Mouse (Mus musculus): ENCODE measurements at regions not wholly inside any gene's neighbourhood (a gene's known extent, or its start where the extent isn't known, plus 50 kb on each side); places are given as distances from the start of the nearest gene placed in this dataset.

DNA sequence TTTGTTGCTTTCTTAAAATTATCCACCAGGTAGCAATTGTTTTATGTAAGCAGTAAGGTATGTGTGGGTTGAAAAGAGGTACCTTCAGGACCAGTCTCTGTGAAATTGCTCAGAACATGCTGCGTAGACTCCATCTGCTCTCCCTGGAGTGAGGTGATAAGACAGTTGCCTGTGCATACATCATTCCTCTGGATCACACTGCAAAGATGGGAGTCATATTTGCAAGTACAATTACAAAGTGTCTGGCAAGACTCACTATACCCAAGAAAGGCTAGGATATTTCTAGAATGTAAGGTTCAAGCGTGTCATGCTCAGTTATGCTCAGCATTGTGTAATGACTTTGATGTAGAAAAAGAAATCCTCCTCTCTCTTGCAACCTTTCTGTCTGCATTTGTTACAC, 1283.5 kb upstream of the Slc10a2 start:
- H3K4me1 ChIP-seq (replicated peaks) = no peaks in the 10 kb centered on the region

GRCm38 (mm10) chr8:6374712-6375111, 1269.6 kb upstream of the Slc10a2 start:
- WGBS = 60% methylated on average over 3 of the region's 3 CpGs
- ATAC-seq (ENCODE audit: low FRiP score) = no peak
- no peaks in the 10 kb centered on the region for H3K36me3 ChIP-seq
- H3K4me2 ChIP-seq = no peak overlapping the region
- H3K4me1 ChIP-seq (replicated peaks) = no peaks in the 10 kb centered on the region
- no peaks in the 10 kb centered on the region for H3K9me3 ChIP-seq
- no peak overlapping the region for H3K9ac ChIP-seq
- H3K27me3 ChIP-seq = no peaks in the 10 kb centered on the region
- no peak overlapping the region for H3K4me3 ChIP-seq
- H3K27ac ChIP-seq = no peak overlapping the region

More for the DNA sequence above, 1283.5 kb upstream of the Slc10a2 start:
- no peak for ATAC-seq (ENCODE audit: low FRiP score)
- H3K9ac ChIP-seq = no peak overlapping the region
- H3K27ac ChIP-seq = no peak overlapping the region
- WGBS = 76% methylated on average over 2 of the region's 2 CpGs
- H3K27me3 ChIP-seq = no peaks in the 10 kb centered on the region
- H3K4me3 ChIP-seq = no peak overlapping the region
- H3K4me2 ChIP-seq = no peak overlapping the region
- no peaks in the 10 kb centered on the region for H3K36me3 ChIP-seq
- H3K9me3 ChIP-seq = no peaks in the 10 kb centered on the region

DNA sequence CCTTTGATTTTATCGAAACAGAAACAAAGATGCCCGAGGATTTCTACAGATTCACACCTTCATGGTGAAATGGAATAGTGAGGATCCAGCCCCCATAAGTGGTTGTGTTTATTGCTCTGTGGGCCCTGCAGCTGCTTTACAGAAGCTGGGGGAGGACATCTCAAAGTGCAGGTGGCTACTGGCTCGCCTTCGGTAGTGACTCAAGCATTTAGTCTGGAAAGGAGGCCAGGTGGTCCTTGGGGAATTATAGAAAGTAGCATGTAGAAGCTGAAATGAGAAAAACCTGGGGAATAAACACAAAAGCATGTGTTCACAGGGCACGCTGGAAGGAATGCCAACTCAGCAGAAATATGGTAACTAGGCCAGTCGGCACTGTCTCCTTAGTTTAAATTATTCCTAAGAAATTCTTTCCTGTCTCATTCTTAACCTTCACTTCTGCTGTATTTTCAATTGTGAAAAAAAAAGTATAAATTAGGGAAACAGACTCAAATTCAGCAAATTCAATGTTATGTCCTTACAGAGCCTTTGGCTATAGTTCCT, 1256.3 kb upstream of the Slc10a2 start:
- Histone ChIP-seq H3K4me1 (replicated peaks) (no peaks in the 10 kb centered on the region), H3K36me3 (no peaks in the 10 kb centered on the region), H3K27me3 (no peaks in the 10 kb centered on the region), H3K9ac (no peak overlapping the region), H3K9me3 (no peaks in the 10 kb centered on the region), H3K4me3 (no peak overlapping the region), H3K27ac (no peak overlapping the region), H3K4me2 (no peak overlapping the region)
- ATAC-seq (ENCODE audit: low FRiP score) = no peak
- WGBS = 84% methylated on average over 6 of the region's 6 CpGs

- Histone ChIP-seq H3K27me3 (no peaks in the 10 kb centered on the region), H3K36me3 (no peaks in the 10 kb centered on the region), H3K4me2 (no peak overlapping the region), H3K27ac (no peak overlapping the region), H3K4me3 (no peak overlapping the region), H3K4me1 (replicated peaks) (no peaks in the 10 kb centered on the region), H3K9ac (no peak overlapping the region), H3K9me3 (no peaks in the 10 kb centered on the region)
- WGBS = 38% methylated on average over 2 of the region's 2 CpGs
- no peak for ATAC-seq (ENCODE audit: low FRiP score)
These were observed 1252.7 kb upstream of the Slc10a2 start for GRCm38 (mm10) chr8:6357866-6358265.

GRCm38 (mm10) chr8:6350460-6350859, 1245.3 kb upstream of the Slc10a2 start:
- Histone ChIP-seq H3K36me3 (no peaks in the 10 kb centered on the region), H3K4me1 (replicated peaks) (no peaks in the 10 kb centered on the region), H3K27ac (no peak overlapping the region), H3K4me3 (no peak overlapping the region), H3K27me3 (no peaks in the 10 kb centered on the region), H3K4me2 (no peak overlapping the region), H3K9me3 (no peaks in the 10 kb centered on the region), H3K9ac (no peak overlapping the region)
- 81% methylated on average over 1 of the region's 1 CpGs for WGBS
- ATAC-seq (ENCODE audit: low FRiP score) = no peak

DNA sequence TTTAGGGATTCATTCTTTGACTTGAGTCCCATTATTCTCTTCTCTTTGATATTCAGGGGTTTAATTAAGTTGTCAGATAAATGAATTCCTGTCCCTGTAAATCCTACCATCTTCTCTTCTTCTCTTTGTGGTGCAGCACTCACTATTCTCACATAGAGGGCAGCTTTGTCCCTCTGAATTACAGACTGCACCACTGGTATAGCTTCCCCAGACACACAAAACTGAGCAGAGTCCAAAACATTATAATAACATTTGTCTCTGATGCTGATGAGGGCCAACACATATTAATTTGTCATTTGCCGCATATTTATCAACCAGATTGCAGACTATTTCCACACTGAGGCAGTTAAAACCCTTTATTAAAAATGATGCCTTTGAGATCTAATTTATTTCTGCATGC, 1244.9 kb upstream of the Slc10a2 start:
- H3K27ac ChIP-seq = no peak overlapping the region
- 71% methylated on average over 1 of the region's 1 CpGs for WGBS
- H3K36me3 ChIP-seq = no peaks in the 10 kb centered on the region
- peak; percentile 84 for ATAC-seq (ENCODE audit: low FRiP score)
- H3K9me3 ChIP-seq = no peaks in the 10 kb centered on the region
- no peak overlapping the region for H3K9ac ChIP-seq
- no peaks in the 10 kb centered on the region for H3K27me3 ChIP-seq
- no peak overlapping the region for H3K4me2 ChIP-seq
- no peaks in the 10 kb centered on the region for H3K4me1 ChIP-seq (replicated peaks)
- no peak overlapping the region for H3K4me3 ChIP-seq

- 70% methylated on average over 1 of the region's 1 CpGs for WGBS
- no peaks in the 10 kb centered on the region for H3K9me3 ChIP-seq
- no peaks in the 10 kb centered on the region for H3K36me3 ChIP-seq
- ATAC-seq (ENCODE audit: low FRiP score) = no peak
- no peaks in the 10 kb centered on the region for H3K4me1 ChIP-seq (replicated peaks)
- no peak overlapping the region for H3K9ac ChIP-seq
- H3K27ac ChIP-seq = no peak overlapping the region
- H3K27me3 ChIP-seq = no peaks in the 10 kb centered on the region
- H3K4me3 ChIP-seq = no peak overlapping the region
- no peak overlapping the region for H3K4me2 ChIP-seq
These were observed 1240.6 kb upstream of the Slc10a2 start for GRCm38 (mm10) chr8:6345704-6346103.

DNA sequence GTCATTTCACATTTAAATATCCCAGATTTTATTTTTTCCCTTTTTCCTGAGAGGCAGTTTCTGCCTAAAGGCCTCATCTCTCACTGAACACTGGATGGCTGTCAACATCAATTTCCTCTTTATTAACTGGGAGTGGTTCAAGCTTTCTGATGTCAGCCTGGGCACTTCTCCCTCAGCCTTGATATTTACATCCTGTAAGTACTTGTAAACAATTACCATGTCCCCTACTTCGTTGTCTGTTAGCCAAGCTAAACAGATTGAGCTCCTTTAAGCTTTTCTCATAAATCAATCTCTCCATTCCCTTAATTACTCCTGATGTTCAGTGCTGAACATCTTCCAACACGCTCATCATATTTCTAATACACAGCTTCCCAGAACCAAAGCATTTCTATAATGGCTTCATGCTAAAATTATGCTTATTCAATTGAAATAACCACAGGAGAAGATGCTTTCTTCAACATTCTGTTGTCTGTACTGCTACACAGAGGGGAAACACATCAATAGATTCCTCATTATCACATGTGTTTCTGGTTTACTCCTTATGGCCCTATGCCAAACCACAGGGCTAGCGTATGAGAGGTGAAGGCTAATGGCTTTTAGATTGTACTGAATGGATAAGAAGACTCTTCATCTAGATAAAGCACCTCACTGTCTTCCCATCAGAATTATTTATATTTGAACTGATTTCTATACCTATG, 1235.2 kb upstream of the Slc10a2 start:
- peak; percentile 39; the same call in 1 of the 2 replicates for ATAC-seq (ENCODE audit: low FRiP score)
- Histone ChIP-seq H3K27ac (no peak overlapping the region), H3K4me1 (replicated peaks) (no peaks in the 10 kb centered on the region), H3K27me3 (no peaks in the 10 kb centered on the region), H3K4me2 (no peak overlapping the region), H3K36me3 (no peaks in the 10 kb centered on the region), H3K4me3 (no peak overlapping the region), H3K9me3 (no peaks in the 10 kb centered on the region), H3K9ac (no peak overlapping the region)
- WGBS = 37% methylated on average over 3 of the region's 3 CpGs

- Histone ChIP-seq H3K36me3 (no peaks in the 10 kb centered on the region), H3K4me3 (no peak overlapping the region), H3K4me1 (replicated peaks) (no peaks in the 10 kb centered on the region), H3K9ac (no peak overlapping the region), H3K27ac (no peak overlapping the region), H3K9me3 (no peaks in the 10 kb centered on the region), H3K4me2 (no peak overlapping the region), H3K27me3 (no peaks in the 10 kb centered on the region)
- no peak for ATAC-seq (ENCODE audit: low FRiP score)
- 80% methylated on average over 3 of the region's 3 CpGs for WGBS
These were observed 1229.3 kb upstream of the Slc10a2 start for GRCm38 (mm10) chr8:6334254-6334993.

GRCm38 (mm10) chr8:6321346-6321745, 1216.2 kb upstream of the Slc10a2 start:
- Histone ChIP-seq H3K4me2 (no peak overlapping the region), H3K27me3 (no peaks in the 10 kb centered on the region), H3K4me1 (replicated peaks) (no peaks in the 10 kb centered on the region), H3K36me3 (no peaks in the 10 kb centered on the region), H3K9ac (no peak overlapping the region), H3K9me3 (no peaks in the 10 kb centered on the region), H3K4me3 (no peak overlapping the region), H3K27ac (no peak overlapping the region)
- 67% methylated on average over 1 of the region's 1 CpGs for WGBS
- no peak for ATAC-seq (ENCODE audit: low FRiP score)

DNA sequence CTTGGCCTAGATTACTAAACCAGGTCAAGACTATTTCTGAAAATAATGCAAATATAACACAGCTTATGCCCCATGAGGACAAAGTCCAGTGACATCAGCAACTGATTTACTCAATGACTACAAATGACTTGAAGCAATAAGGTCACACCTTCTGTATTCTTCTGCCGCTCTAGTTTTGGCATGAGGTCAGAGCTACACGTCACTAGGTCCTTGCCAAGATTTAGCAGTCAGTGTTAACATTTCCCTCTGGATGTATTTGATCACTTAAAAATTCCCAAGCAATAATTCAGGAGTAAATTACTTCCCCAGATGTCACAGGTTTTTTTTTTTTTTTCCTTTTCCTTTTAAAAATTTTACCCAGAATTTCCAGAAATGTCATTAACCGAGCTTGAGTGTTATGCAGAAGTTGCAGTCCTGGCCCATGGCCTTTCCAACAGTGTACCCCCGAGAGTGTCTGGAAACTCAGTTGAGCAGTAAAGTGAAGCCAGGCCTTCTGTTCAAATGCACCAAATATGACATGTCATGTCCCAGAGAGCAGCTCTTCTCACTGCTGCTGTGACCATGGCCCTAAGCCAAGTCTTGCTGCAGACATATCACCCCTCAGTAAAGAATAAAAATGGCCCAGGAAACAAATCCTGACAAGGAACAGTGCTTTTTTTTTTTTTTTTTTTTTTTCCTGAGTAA, 1210.2 kb upstream of the Slc10a2 start:
- no peaks in the 10 kb centered on the region for H3K27me3 ChIP-seq
- no peak overlapping the region for H3K27ac ChIP-seq
- H3K9ac ChIP-seq = no peak overlapping the region
- 76% methylated on average over 4 of the region's 4 CpGs for WGBS
- no peak overlapping the region for H3K4me3 ChIP-seq
- H3K4me2 ChIP-seq = no peak overlapping the region
- no peaks in the 10 kb centered on the region for H3K9me3 ChIP-seq
- H3K36me3 ChIP-seq = no peaks in the 10 kb centered on the region
- ATAC-seq (ENCODE audit: low FRiP score) = no peak
- H3K4me1 ChIP-seq (replicated peaks) = no peaks in the 10 kb centered on the region

- Histone ChIP-seq H3K9me3 (no peaks in the 10 kb centered on the region), H3K36me3 (no peaks in the 10 kb centered on the region), H3K27me3 (no peaks in the 10 kb centered on the region), H3K4me2 (no peak overlapping the region), H3K4me1 (replicated peaks) (no peaks in the 10 kb centered on the region), H3K27ac (no peak overlapping the region), H3K9ac (no peak overlapping the region), H3K4me3 (no peak overlapping the region)
- 18% methylated on average over 3 of the region's 3 CpGs for WGBS
- peak; percentile 72; the same call in 1 of the 2 replicates for ATAC-seq (ENCODE audit: low FRiP score)
These were observed 1183.7 kb upstream of the Slc10a2 start for GRCm38 (mm10) chr8:6288889-6289288.
